Mouse (Mus musculus): ENCODE data around the gene Trappc6a.

Trappc6a gene

DNA sequence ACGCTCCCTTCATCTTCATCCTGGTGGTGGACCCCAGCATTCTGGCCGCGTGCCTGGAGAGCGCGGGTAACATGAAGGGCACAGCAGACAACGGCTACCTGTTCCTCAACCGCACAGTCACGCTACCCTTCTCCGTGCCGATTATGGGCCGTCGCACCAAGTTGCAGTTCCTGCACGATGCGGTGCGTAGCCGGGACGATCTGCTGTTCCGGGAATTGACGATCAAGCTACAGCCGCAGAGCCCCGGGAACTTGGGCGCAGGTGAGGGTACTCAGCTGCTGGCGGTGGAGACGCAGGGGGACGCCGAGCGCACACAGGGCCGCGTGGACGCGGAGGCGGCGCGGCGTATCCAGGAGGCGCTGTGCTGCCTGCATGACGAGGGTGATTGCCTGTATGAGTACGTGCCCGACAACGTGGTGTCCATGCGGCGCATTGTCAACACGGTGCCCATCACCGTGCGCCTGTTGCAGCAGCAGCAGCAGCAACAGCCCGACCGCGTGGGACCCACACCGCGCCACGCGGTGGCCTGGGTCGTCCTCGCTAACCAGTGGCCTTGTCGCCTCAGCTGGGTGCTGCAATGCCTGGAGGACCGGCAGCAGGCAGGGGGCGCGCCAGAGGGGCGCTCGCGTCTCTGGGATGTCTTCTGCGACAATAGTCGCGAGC lies 15.7 kb downstream of the Trappc6a start:
- DNase-seq (ENCODE audit: extremely low read depth, low read depth) = no peak

- no peak for DNase-seq (ENCODE audit: extremely low read depth, low read depth)
Measured at GRCm38 (mm10) chr7:19524420-19525104, 16.4 kb downstream of the Trappc6a start.

GRCm38 (mm10) chr7:19525105-19525481 lies 16.9 kb downstream of the Trappc6a start:
- DNase-seq (ENCODE audit: extremely low read depth, low read depth) = no peak

GRCm38 (mm10) chr7:19531077-19531476 lies 22.9 kb downstream of the Trappc6a start:
- no peak for DNase-seq (ENCODE audit: extremely low read depth, low read depth)

DNA sequence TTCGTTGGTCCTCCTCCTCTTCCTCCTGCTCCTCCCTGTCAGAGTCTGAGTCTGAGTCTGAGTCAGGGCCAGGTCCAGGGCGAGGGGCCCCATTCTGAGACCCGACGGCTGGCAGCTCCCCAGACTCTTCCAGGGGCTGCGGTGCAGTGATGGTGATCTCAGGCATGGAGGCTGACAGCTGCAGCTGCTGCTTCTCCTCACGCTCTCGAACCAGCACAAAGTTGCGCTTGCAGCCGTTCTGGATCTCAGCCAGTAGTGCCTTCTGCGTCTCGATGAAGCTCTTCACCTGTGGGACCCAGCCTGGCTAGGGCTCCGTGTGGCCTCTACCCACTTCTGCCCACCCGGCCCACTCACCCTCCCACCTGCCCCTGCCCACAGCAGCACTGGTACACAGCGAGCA lies 24.0 kb downstream of the Trappc6a start:
- DNase-seq (ENCODE audit: extremely low read depth, low read depth) = no peak

- no peak for DNase-seq (ENCODE audit: extremely low read depth, low read depth)
Measured at GRCm38 (mm10) chr7:19534676-19535075, 26.5 kb downstream of the Trappc6a start.

DNA sequence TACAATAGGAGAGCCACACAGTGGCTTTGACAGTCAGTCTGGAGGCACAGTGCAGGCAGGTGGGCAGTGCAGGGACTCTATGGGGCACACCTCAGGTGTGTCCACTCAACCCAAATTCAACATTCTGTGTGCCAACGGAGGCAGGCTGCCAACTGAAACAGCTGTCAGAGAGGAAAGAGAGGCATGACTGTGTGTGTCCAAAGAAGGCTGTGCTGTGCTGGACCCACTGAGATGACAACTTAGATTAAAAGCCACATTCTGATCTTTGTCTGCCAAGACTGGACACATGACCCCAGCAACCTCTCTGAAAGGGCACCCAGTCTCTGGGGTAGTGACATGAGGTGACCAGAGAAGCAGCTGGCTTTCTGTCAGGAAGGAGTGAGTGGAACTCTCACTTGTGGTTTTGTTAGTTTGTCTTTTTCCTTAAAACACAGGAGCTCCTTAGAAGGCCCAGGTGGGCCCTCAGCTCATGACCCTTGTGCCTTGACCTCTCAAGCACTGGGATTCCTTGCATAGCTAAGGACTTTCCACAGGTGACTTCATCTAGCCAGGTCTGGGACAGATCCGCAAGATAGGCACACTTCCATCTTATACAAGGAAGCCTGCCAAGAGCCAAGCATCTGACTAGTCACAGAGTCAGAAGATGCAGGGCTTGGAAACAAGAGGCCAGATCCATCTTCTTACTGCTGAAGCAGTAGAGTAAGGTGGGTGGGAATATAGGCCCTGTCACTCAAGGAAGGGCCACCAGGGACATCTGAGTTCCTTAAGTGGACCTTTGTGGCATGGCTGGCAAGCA lies 32.8 kb downstream of the Trappc6a start:
- no peak for DNase-seq (ENCODE audit: extremely low read depth, low read depth)

DNA sequence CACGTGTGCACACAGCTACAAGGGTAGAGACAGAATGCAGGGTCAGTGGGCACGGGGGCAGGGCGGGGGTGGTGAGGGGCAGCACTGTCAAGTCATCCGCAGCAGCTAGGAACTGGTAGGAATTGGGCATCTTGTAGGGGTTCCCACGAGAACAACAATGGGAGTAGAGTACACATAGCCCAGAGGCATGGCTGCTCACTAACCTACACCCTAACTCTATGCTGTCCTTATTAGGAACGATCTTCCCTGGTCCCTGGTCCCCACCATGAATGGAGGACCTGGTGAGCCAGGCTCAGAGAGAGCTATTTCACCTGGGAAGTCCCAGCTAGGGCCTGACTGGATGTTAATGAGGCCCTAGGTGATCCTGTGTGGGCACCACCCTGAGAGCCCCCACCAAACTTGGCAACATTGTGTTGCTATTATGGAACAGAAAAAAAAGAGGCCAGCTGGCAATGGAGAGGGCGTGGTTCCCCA lies 33.5 kb downstream of the Trappc6a start:
- no peak for DNase-seq (ENCODE audit: extremely low read depth, low read depth)

DNA sequence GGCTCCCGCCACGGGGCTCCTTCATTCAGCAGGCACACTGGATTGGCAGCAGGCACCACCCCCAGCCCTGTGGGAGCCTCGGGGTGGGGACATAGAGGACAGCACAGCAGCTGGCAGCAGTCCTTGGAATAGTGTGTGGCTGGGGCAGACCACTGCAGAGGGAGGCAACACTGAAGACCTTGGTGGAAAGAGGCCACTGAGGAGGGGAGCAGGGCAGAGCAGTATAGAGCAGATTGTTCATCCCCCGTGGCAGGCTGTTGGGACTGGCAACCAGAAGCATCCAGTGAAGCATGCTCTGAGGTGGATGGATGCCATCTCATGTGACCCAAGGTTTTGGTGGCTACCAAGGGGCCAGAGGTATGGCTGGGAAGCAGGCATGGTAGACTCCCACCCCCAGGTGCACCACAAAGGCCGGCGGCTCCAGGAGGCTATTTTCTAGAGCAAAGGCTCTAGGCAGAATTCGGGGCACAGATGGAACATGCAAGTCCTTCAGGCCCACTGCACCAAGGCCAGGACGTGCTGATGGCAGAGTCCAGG lies 34.0 kb downstream of the Trappc6a start:
- no peak for DNase-seq (ENCODE audit: extremely low read depth, low read depth)

- no peak for DNase-seq (ENCODE audit: extremely low read depth, low read depth)
Measured at GRCm38 (mm10) chr7:19543584-19543983, 35.4 kb downstream of the Trappc6a start.

GRCm38 (mm10) chr7:19546007-19546406 lies 37.8 kb downstream of the Trappc6a start:
- DNase-seq (ENCODE audit: extremely low read depth, low read depth) = no peak

- DNase-seq (ENCODE audit: extremely low read depth, low read depth) = no peak
Measured at GRCm38 (mm10) chr7:19547344-19547969, 39.3 kb downstream of the Trappc6a start.

- DNase-seq (ENCODE audit: extremely low read depth, low read depth) = no peak
Measured at GRCm38 (mm10) chr7:19549394-19549793, 41.2 kb downstream of the Trappc6a start.

- no peak for DNase-seq (ENCODE audit: extremely low read depth, low read depth)
Measured at GRCm38 (mm10) chr7:19551634-19552033, 43.4 kb downstream of the Trappc6a start.

DNA sequence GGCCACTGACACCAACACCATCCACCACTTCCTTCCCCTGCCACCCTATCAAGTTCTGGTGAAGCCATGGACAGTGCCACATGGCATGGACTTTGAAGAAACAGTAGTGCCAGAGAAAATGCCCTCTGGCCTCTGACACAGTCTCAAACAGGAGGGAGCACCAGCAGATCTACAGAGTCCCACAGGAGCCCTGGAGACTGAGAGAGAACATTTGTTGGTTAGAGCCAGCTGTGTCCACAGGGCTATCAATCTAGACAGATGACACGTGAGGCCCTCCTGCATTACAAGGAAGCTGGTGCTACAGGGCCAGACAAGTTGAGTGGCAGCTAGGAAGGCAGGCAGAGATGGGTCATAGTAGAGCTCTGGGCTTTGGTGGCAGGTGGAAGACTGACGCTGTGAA lies 44.2 kb downstream of the Trappc6a start:
- no peak for DNase-seq (ENCODE audit: extremely low read depth, low read depth)

GRCm38 (mm10) chr7:19554168-19554567 lies 46.0 kb downstream of the Trappc6a start:
- no peak for DNase-seq (ENCODE audit: extremely low read depth, low read depth)

DNA sequence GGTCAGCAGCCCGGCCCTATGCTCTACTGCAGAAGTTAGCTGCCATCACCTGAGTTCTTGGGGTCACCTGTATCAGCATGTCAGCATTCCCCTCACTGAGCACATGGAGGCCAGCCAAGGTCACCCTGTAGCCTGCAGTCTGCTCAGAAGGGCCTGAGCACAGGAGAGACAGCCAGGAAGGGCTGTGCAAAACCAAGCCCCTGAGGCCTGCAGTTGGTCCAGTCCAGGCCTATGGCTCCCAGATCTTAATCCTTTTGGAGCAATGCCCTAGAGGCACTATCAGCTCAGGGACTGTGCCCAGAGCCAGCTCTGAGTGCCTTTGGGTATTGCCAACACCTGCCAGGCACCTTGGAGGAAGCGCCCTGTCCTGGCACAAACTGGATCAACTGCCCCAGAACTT lies 48.9 kb downstream of the Trappc6a start:
- DNase-seq (ENCODE audit: extremely low read depth, low read depth) = no peak

GRCm38 (mm10) chr7:19557982-19558900 lies 50.0 kb downstream of the Trappc6a start:
- no peak for DNase-seq (ENCODE audit: extremely low read depth, low read depth)

DNA sequence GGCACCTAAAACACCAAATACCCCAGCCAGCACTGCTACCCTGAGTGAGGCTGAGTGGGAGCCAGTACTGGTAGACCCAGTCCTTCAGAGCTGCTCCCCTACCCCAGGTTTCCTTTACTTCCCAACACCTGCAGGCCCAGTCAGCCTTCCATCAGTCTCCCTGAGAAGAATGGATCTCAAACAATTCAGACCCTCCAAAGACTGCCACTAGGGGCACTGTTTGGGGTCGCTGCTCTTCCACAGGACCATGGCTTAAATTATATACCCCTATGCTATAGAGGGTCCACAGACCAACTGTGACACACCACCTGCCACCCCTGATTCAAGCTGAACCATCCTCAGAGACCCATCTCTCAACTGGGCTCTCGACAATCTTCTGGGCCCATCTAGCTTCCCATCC lies 50.8 kb downstream of the Trappc6a start:
- DNase-seq (ENCODE audit: extremely low read depth, low read depth) = no peak

- no peak for DNase-seq (ENCODE audit: extremely low read depth, low read depth)
Measured at GRCm38 (mm10) chr7:19560491-19561260, 52.5 kb downstream of the Trappc6a start.

Measured in MEL-GATA-1-ER (cell line).